Comparison of ENCODE assay signal across 38 mouse cellular contexts in genomic region chr4:150622641-150623040, GRCm38 (mm10). TPM values are rescaled to one million over a fixed set of nuclear protein-coding genes. Genes with fewer than 3 reads are reported as not detected.
"Had no signal": no experiment of that assay in that cellular context is flagged by ENCODE, and none has a peak within 500 bp of the region (broad histone marks: within the 10 kb centered on the region; RNA-seq: fewer than 3 reads in every experiment).

No protein-coding gene starts in this region.

- H3K27ac ChIP-seq: heart, embryonic 13.5 days; heart, embryonic 15.5 days; hindbrain, embryonic 10.5 days; hindbrain, embryonic 12.5 days; hindbrain, embryonic 14.5 days; hindbrain, embryonic 15.5 days; hindbrain, postnatal 0 days; intestine, embryonic 15.5 days; kidney, embryonic 15.5 days; kidney, postnatal 0 days; left cerebral cortex, adult 2 months had no signal

- ATAC-seq: hindbrain, embryonic 16.5 days; hindbrain, postnatal 0 days; inflammation-experienced regulatory T-cells, adult 6 months; intestine, embryonic 15.5 days; intestine, embryonic 16.5 days; intestine, postnatal 0 days had no signal

- H3K9ac ChIP-seq: heart, embryonic 12.5 days; heart, embryonic 13.5 days; heart, embryonic 15.5 days; hindbrain, embryonic 12.5 days; hindbrain, embryonic 13.5 days; hindbrain, embryonic 14.5 days; hindbrain, embryonic 15.5 days; intestine, embryonic 15.5 days; kidney, embryonic 15.5 days had no signal

- H3K9me3 ChIP-seq: heart, embryonic 12.5 days; heart, embryonic 13.5 days; heart, embryonic 15.5 days; hindbrain, embryonic 10.5 days; hindbrain, embryonic 12.5 days; hindbrain, embryonic 13.5 days; hindbrain, embryonic 15.5 days; intestine, embryonic 15.5 days; kidney, embryonic 15.5 days had no signal

- H3K4me2 ChIP-seq: heart, embryonic 12.5 days; heart, embryonic 13.5 days; heart, embryonic 15.5 days; hindbrain, embryonic 12.5 days; hindbrain, embryonic 13.5 days; hindbrain, embryonic 14.5 days; hindbrain, embryonic 15.5 days; intestine, embryonic 15.5 days; kidney, embryonic 15.5 days had no signal

- H3K27me3 ChIP-seq: heart, embryonic 12.5 days; heart, embryonic 13.5 days; heart, embryonic 15.5 days; hindbrain, embryonic 12.5 days; hindbrain, embryonic 13.5 days; hindbrain, embryonic 15.5 days; intestine, embryonic 15.5 days; kidney, embryonic 15.5 days had no signal

- DNase-seq: heart, postnatal 10 days; heart, postnatal 14 days; heart, postnatal 4 days; kidney, adult 11 months; kidney, adult 18-20 months; kidney, adult 2 months; kidney, adult 8-10 months; kidney, adult 9 months; kidney, postnatal 10 days; kidney, postnatal 14 days; kidney, postnatal 25 days; kidney, postnatal 36 days; layer of hippocampus, adult 9-11 months; layer of hippocampus, postnatal 36 days had no signal

- H3K4me3 ChIP-seq: heart, embryonic 12.5 days; heart, embryonic 13.5 days; heart, embryonic 15.5 days; hindbrain, embryonic 10.5 days; hindbrain, embryonic 12.5 days; hindbrain, embryonic 13.5 days; hindbrain, embryonic 15.5 days; intestine, embryonic 15.5 days; kidney, embryonic 15.5 days; layer of hippocampus, adult 2 months; left cerebral cortex, adult 2 months had no signal

- H3K4me1 ChIP-seq: heart, embryonic 12.5 days had no signal

RNA-seq across cellular contexts. Expression of gene Slc45a1, which starts 29.3 kb away (rescaled TPM):
- total RNA-seq: heart, postnatal 10 days; heart, postnatal 14 days; heart, postnatal 25 days; heart, postnatal 36 days; heart, postnatal 4 days; hematopoietic stem cell, adult 5-6 weeks had no signal
- polyA plus RNA-seq: heart, embryonic 12.5 days; heart, embryonic 15.5 days; heart, embryonic 16.5 days; heart, postnatal 0 days; kidney, embryonic 14.5 days had no signal
